Mouse (Mus musculus): ENCODE data around the gene Mgme1.

GRCm38 (mm10) chr2:144301101-144301500, 30.6 kb downstream of the Mgme1 start:
- no peak for TF ChIP-seq GATA1 (IDR thresholded peaks at IDR 0.05; ENCODE audit: borderline replicate concordance, low read length)
- TF ChIP-seq CTCF (IDR thresholded peaks at IDR 0.05; ENCODE audit: low read depth, low read length): no peak
- TF ChIP-seq POLR2AphosphoS5 (IDR thresholded peaks at IDR 0.05; ENCODE audit: insufficient replicate concordance, low read depth, low read length): no peak
- TF ChIP-seq GATA2 (IDR thresholded peaks at IDR 0.05; ENCODE audit: borderline replicate concordance, low read depth, low read length): no peak
- no peak for TF ChIP-seq TAL1 (conservative IDR thresholded peaks at IDR 0.05; ENCODE audit: low read depth, low read length)

Data from G1E (cell line).